Mouse (Mus musculus): ENCODE results near the gene Nudt4. TPM values are rescaled to one million over a fixed set of nuclear protein-coding genes. Genes with fewer than 3 reads are reported as not detected.

Gene Nudt4
- polyA plus RNA-seq, 1 experiment = 133 TPM

DNA sequence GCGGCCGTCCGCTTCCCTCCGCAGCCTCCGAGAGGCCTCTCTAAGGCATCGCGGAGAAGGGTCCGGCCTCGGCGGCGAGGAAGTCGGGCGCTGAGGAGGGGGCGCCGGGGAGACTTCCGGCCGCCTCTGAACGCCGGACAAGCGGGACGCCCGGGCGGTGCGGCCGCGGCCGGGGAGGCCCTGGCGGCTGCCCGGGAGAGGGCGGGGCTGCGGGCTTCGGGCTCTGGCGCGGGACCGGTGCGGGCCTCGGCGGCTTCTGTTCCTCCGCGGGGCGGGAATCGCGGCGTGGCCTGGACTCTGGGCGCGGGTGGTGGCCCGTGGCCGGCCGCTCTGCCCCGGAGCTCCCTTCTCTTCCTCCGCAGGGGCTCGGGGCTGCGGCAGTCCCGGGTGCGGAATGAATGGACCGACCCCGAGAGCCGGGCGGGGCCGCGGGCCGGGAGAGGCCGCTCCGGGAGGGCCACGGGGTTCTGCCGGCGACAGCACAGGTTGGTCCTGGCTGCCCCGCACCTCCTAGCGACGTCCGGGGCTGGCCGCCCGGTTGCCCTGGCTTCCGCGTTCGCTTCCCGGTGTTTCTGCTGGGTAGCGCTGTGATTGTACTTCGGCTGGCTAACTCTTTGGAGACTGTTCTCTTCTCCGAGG lies 48.5 kb downstream of the Nudt4 start:
- Histone ChIP-seq H3K9ac (ENCODE audit: low read depth, poor library complexity, severe bottlenecking) (peak overlapping the region; percentile 94), H3K4me3 (ENCODE audit: low read depth, low read length) (peak overlapping the region; percentile 99), H3K4me1 (ENCODE audit: control insufficient read depth, insufficient read depth, low read length) (peaks cover 4% of the 10 kb centered on the region), H3K9me3 (replicated peaks; ENCODE audit: control insufficient read depth, insufficient read depth, low read length, poor library complexity, severe bottlenecking) (no peaks in the 10 kb centered on the region), H3K36me3 (ENCODE audit: control insufficient read depth, insufficient read depth, low read length, poor library complexity, severe bottlenecking) (peaks cover 2% of the 10 kb centered on the region; the same call in 1 of the 2 replicates), H3K27me3 (ENCODE audit: control insufficient read depth, insufficient read depth, low read length, poor library complexity, severe bottlenecking) (no peaks in the 10 kb centered on the region), H3K27ac (ENCODE audit: insufficient read depth, low read length) (peak overlapping the region; percentile 55)
- TF ChIP-seq CTCF (IDR thresholded peaks at IDR 0.05; ENCODE audit: low read depth, low read length) = no peak
- TF ChIP-seq POLR2A (IDR thresholded peaks at IDR 0.05; ENCODE audit: insufficient read depth, low read length) = no peak
- no peak for TF ChIP-seq EP300 (IDR thresholded peaks at IDR 0.05; ENCODE audit: insufficient read depth, low read depth, low read length)

DNA sequence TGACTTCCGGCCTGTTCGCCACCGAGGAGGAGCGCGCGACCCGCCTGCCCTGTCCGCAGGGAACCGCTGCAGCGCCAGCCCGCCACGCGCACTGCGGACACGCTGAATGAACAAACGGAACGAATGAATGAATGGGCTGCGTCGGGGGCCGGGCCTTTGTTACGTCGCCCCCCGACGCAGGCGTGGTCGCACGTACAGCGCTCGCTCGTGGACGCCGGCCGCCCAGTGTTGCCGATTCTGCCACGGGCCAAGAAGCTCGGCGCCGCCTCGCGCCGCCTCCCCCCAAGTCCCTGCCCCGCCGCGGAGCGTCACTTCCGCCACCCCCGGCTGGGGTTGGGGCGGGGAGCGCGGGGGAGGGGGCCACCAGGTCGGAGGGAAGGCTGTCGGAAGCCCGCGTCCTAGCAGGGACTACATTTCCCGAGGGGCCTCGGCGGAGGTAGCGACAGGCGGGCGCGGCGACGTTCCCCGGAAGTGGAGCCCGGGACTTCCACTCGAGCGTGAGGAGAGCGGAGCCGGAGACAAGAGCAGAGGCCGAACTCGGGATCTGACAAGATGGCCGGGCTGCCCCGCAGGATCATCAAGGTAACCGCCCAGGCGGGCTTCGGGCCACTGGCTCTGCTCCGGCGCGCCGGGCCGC lies 49.2 kb downstream of the Nudt4 start, which contains the start of gene Ube2n:
Gene Ube2n, plus strand, starts transcription at position 490 of the 637 bp plus-strand sequence.
- peak; percentile 87 for TF ChIP-seq POLR2A (IDR thresholded peaks at IDR 0.05; ENCODE audit: insufficient read depth, low read length)
- TF ChIP-seq CTCF (IDR thresholded peaks at IDR 0.05; ENCODE audit: low read depth, low read length) = no peak
- TF ChIP-seq EP300 (IDR thresholded peaks at IDR 0.05; ENCODE audit: insufficient read depth, low read depth, low read length) = peak; percentile 38; the same call in 1 of the 2 replicates

DNA sequence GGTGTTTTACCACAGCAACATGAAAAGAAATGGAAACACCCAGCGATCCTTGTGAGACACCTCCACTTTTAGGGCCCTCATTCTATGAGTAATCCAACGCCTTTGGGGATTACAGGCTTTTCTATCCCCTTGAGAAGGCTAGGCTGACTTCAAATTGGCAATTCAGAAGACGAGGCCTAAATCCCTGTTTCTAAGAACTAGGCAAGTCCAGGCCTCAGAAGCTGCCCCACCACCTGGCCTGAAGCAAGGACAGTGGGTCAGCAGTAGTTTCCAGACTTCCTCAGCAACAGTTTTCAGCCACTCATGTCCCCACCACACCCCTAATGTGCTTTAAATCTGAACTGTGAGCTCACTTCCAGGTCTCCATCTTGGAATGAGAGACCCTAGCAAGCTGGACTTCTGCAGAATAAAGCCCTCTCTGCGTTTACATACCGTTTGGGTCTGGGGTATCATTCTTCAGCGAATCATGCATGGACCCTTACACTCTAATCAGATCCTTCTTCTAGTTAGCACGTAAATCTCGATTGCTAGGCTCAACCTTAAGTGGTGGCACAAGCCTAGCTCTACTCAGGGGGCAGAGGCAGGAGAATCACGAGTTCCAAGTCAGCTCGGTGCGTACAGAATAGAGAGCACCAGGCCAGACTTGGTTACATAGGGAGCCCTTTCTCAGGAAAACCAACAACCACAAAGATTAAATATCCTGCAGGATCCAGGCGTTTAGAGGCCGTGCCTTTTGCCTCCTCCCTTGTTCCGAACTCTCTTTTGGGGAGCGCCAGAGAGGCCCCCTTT lies 50.0 kb downstream of the Nudt4 start:
- H3K9me3 ChIP-seq (replicated peaks; ENCODE audit: control insufficient read depth, insufficient read depth, low read length, poor library complexity, severe bottlenecking) = no peaks in the 10 kb centered on the region
- no peaks in the 10 kb centered on the region; the same call in 1 of the 2 replicates for H3K36me3 ChIP-seq (ENCODE audit: control insufficient read depth, insufficient read depth, low read length, poor library complexity, severe bottlenecking)
- H3K27me3 ChIP-seq (ENCODE audit: control insufficient read depth, insufficient read depth, low read length, poor library complexity, severe bottlenecking) = no peaks in the 10 kb centered on the region
- H3K27ac ChIP-seq (ENCODE audit: insufficient read depth, low read length) = peak overlapping the region; percentile 88
- H3K4me1 ChIP-seq (ENCODE audit: control insufficient read depth, insufficient read depth, low read length) = peaks cover 3% of the 10 kb centered on the region
- H3K4me3 ChIP-seq (ENCODE audit: low read depth, low read length) = peak overlapping the region; percentile 76
- peak overlapping the region; percentile 82 for H3K9ac ChIP-seq (ENCODE audit: low read depth, poor library complexity, severe bottlenecking)
- TF ChIP-seq EP300 (IDR thresholded peaks at IDR 0.05; ENCODE audit: insufficient read depth, low read depth, low read length) (no peak), CTCF (IDR thresholded peaks at IDR 0.05; ENCODE audit: low read depth, low read length) (no peak), POLR2A (IDR thresholded peaks at IDR 0.05; ENCODE audit: insufficient read depth, low read length) (no peak)

More for the DNA sequence above, 49.2 kb downstream of the Nudt4 start, which contains the start of gene Ube2n:
- no peaks in the 10 kb centered on the region for H3K27me3 ChIP-seq (ENCODE audit: control insufficient read depth, insufficient read depth, low read length, poor library complexity, severe bottlenecking)
- H3K4me1 ChIP-seq (ENCODE audit: control insufficient read depth, insufficient read depth, low read length) = peaks cover 4% of the 10 kb centered on the region
- peak within 1 kb of the TSS; percentile 94 for H3K9ac ChIP-seq (ENCODE audit: low read depth, poor library complexity, severe bottlenecking)
- H3K27ac ChIP-seq (ENCODE audit: insufficient read depth, low read length) = peak within 1 kb of the TSS; percentile 88
- H3K36me3 ChIP-seq (ENCODE audit: control insufficient read depth, insufficient read depth, low read length, poor library complexity, severe bottlenecking) = no peaks in the 10 kb centered on the region; the same call in 1 of the 2 replicates
- H3K9me3 ChIP-seq (replicated peaks; ENCODE audit: control insufficient read depth, insufficient read depth, low read length, poor library complexity, severe bottlenecking) = no peaks in the 10 kb centered on the region
- H3K4me3 ChIP-seq (ENCODE audit: low read depth, low read length) = peak within 1 kb of the TSS; percentile 99

DNA sequence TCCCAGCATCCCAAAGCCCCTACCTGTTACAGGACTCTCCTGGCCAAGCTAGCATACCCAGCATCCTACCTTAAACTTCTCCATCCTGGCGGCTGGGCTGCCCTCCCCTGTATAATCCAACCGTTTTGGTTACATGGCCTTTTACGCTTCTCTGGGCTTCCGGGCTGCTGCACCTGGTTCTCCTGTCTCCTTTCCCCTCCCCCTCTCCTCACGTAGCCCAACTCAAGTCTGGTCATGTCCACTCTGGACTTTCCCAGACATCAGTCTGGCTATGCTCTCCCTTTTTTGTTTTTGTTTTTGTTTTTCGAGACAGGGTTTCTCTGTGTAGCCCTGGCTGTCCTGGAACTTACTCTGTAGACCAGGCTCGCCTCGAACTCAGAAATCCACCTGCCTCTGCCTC lies 51.3 kb downstream of the Nudt4 start:
- Histone ChIP-seq H3K4me1 (ENCODE audit: control insufficient read depth, insufficient read depth, low read length) (peaks cover 3% of the 10 kb centered on the region), H3K4me3 (ENCODE audit: low read depth, low read length) (peak overlapping the region; percentile 47), H3K9me3 (replicated peaks; ENCODE audit: control insufficient read depth, insufficient read depth, low read length, poor library complexity, severe bottlenecking) (no peaks in the 10 kb centered on the region), H3K27ac (ENCODE audit: insufficient read depth, low read length) (peak overlapping the region; percentile 95), H3K9ac (ENCODE audit: low read depth, poor library complexity, severe bottlenecking) (peak overlapping the region; percentile 82), H3K27me3 (ENCODE audit: control insufficient read depth, insufficient read depth, low read length, poor library complexity, severe bottlenecking) (no peaks in the 10 kb centered on the region), H3K36me3 (ENCODE audit: control insufficient read depth, insufficient read depth, low read length, poor library complexity, severe bottlenecking) (no peaks in the 10 kb centered on the region)
- no peak for TF ChIP-seq POLR2A (IDR thresholded peaks at IDR 0.05; ENCODE audit: insufficient read depth, low read length)
- peak; percentile 76; the same call in 1 of the 2 replicates for TF ChIP-seq EP300 (IDR thresholded peaks at IDR 0.05; ENCODE audit: insufficient read depth, low read depth, low read length)

DNA sequence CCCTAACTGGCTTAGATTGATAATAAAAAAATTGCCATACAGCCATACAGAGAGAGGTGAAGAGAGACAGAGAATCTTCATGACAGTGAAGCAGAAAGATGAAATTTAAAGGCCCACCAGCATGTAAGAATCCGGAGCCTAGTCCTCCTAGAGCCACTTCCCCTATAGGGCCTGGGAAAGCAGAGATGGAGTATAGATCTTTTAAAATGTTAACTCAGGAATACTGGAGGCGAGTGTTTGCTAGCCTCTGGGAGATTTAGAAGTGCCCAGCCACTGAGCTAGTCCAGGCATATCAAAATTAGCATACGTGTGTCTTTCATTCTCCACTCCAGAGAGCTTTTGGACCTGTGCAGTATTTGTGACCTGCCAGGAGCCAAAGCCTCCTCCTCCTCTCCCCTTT lies 54.7 kb downstream of the Nudt4 start:
- Histone ChIP-seq H3K9ac (ENCODE audit: low read depth, poor library complexity, severe bottlenecking) (no peak overlapping the region; the same call in 1 of the 2 replicates), H3K4me1 (ENCODE audit: control insufficient read depth, insufficient read depth, low read length) (peaks cover 3% of the 10 kb centered on the region), H3K4me3 (ENCODE audit: low read depth, low read length) (no peak overlapping the region), H3K36me3 (ENCODE audit: control insufficient read depth, insufficient read depth, low read length, poor library complexity, severe bottlenecking) (no peaks in the 10 kb centered on the region), H3K27ac (ENCODE audit: insufficient read depth, low read length) (no peak overlapping the region), H3K9me3 (replicated peaks; ENCODE audit: control insufficient read depth, insufficient read depth, low read length, poor library complexity, severe bottlenecking) (no peaks in the 10 kb centered on the region), H3K27me3 (ENCODE audit: control insufficient read depth, insufficient read depth, low read length, poor library complexity, severe bottlenecking) (no peaks in the 10 kb centered on the region)
- TF ChIP-seq POLR2A (IDR thresholded peaks at IDR 0.05; ENCODE audit: insufficient read depth, low read length) = no peak
- TF ChIP-seq CTCF (IDR thresholded peaks at IDR 0.05; ENCODE audit: low read depth, low read length) = no peak
- TF ChIP-seq EP300 (IDR thresholded peaks at IDR 0.05; ENCODE audit: insufficient read depth, low read depth, low read length) = no peak

Measured in ES-Bruce4 (cell line).